Mouse (Mus musculus) cerebellum, adult 2 months (tissue): ENCODE data around the gene Iqcf3.

Source experiments
- CTCF ChIP-seq: fragments of 200-500 bp; IDR thresholded peaks from 2 replicates; pipeline ENCODE4 v1.5.1; 2011; ENCODE audit warnings: low read depth, mild to moderate bottlenecking, control low read depth, low read length, moderate library complexity, borderline replicate concordance; ENCODE audit not compliant: insufficient read depth
- POLR2A ChIP-seq: fragments of 200-500 bp; IDR thresholded peaks from 2 replicates; pipeline ENCODE4 v1.6.1; 2011; ENCODE audit warnings: low read length, control low read depth, borderline replicate concordance; ENCODE audit not compliant: insufficient read depth

DNA sequence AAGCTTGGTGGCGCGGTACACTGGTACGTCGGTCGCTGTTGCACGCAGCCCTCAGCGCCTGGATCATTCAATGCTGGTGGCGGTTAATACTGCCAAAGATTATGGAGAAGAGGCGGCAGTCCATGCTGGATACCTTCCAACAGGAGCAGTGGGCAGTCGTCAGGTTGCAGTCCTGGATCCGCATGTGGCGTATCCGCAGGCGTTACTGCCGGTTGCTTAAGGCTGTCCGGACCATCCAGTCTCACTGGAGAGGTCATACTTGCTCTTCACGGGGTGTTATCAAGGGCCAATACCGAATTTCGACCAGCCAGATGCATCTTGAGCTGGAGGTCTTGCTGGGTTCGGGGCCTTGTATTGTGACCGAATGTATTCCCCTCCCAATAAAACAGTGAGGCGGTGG, 59.6 kb downstream of the Iqcf3 start:
- TF ChIP-seq CTCF: no peak
- TF ChIP-seq POLR2A: no peak
